15 mouse cellular contexts compared by ENCODE assay signal in the genomic region with DNA sequence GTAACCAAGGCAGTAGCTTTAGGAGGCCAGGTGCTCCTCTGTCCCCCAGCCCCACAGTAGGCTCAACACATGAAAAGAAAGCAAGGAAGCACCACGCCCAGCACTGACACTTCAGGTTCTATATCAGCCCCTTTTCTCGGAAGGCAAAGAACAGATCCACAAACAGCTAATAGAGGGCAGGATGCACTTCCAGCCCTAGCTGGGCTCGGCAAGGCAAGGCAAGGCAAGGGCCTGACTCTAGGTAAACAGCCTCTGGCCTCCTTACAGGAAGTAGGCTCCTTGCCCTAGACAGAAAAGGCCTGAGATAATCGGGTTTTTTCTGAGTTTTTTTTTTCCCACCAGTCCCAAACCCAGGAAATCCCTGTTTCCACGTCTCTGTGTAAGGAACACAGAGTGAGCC.
DNase-seq lines count a peak whose midpoint lies in the region; ATAC-seq and TF ChIP-seq lines count a peak whose summit lies in the region.
"Had no signal": no experiment of that assay in that cellular context is flagged by ENCODE, and none has a peak within 500 bp of the region (broad histone marks: within the 10 kb centered on the region; RNA-seq: fewer than 3 reads in every experiment).

No protein-coding gene starts in this region.

- TF ChIP-seq CTCF in hindbrain, postnatal 0 days (IDR thresholded peaks at IDR 0.05; ENCODE audit: low read depth) = no peak

- no peaks in the 10 kb centered on the region for H3K36me3 ChIP-seq in heart, embryonic 11.5 days (ENCODE audit: control insufficient read depth, insufficient read depth, low read length)
- H3K36me3 ChIP-seq in hindbrain, postnatal 0 days (ENCODE audit: insufficient read depth, low read length) = no peaks in the 10 kb centered on the region
- peaks cover 2% of the 10 kb centered on the region; the same call in 1 of the 2 replicates for H3K36me3 ChIP-seq in hindbrain, embryonic 13.5 days
- no peaks in the 10 kb centered on the region for H3K36me3 ChIP-seq in midbrain, embryonic 11.5 days (ENCODE audit: control insufficient read depth, insufficient read depth, low read length)
- H3K36me3 ChIP-seq in midbrain, embryonic 16.5 days (ENCODE audit: control insufficient read depth, insufficient read depth, low read length) = no peaks in the 10 kb centered on the region
- no peaks in the 10 kb centered on the region for H3K36me3 ChIP-seq in macrophage (ENCODE audit: inconsistent target)
- H3K36me3 ChIP-seq: neural tube, embryonic 12.5 days; stomach, embryonic 15.5 days had no signal

- H3K4me2 ChIP-seq in heart, embryonic 11.5 days = no peak overlapping the region
- H3K4me2 ChIP-seq in hindbrain, postnatal 0 days (ENCODE audit: low read depth, low read length) = no peak overlapping the region
- no peak overlapping the region for H3K4me2 ChIP-seq in hindbrain, embryonic 13.5 days
- no peak overlapping the region for H3K4me2 ChIP-seq in midbrain, embryonic 11.5 days
- H3K4me2 ChIP-seq in midbrain, embryonic 16.5 days (ENCODE audit: low read length) = no peak overlapping the region
- H3K4me2 ChIP-seq: neural tube, embryonic 12.5 days; stomach, embryonic 15.5 days had no signal

- peak overlapping the region; percentile 71 for H3K27ac ChIP-seq in heart, embryonic 11.5 days (ENCODE audit: low read depth, low read length)
- H3K27ac ChIP-seq in hindbrain, postnatal 0 days = peak overlapping the region; percentile 70
- no peak overlapping the region for H3K27ac ChIP-seq in hindbrain, embryonic 13.5 days
- no peak overlapping the region for H3K27ac ChIP-seq in midbrain, embryonic 11.5 days (ENCODE audit: low read depth, low read length)
- no peak overlapping the region for H3K27ac ChIP-seq in midbrain, embryonic 16.5 days (ENCODE audit: low read length)
- H3K27ac ChIP-seq in macrophage = peak overlapping the region; percentile 42; the same call in 1 of the 2 replicates
- H3K27ac ChIP-seq: neural tube, embryonic 12.5 days; stomach, embryonic 15.5 days had no signal

- no peaks in the 10 kb centered on the region for H3K79me2 ChIP-seq in macrophage (ENCODE audit: inconsistent target)

- DNase-seq in heart, adult 9 months (ENCODE audit: low spot score in 2 of 2) = no peak
- DNase-seq in hindbrain, postnatal 0 days (ENCODE audit: low spot score) = no peak
- DNase-seq in midbrain, embryonic 11.5 days (ENCODE audit: low spot score, missing footprints) = peak; percentile 73
- no peak for DNase-seq in frontal cortex, postnatal 25 days (ENCODE audit: low spot score in 2 of 2)
- DNase-seq: adrenal gland, adult 2 months; cerebellum, adult 9-11 months; kidney, adult 9 months; layer of hippocampus, postnatal 36 days; lung, postnatal 10 days had no signal

- no peak for ATAC-seq in heart, embryonic 11.5 days (replicated peaks; ENCODE audit: insufficient number of reproducible peaks, low FRiP score, low TSS enrichment)
- ATAC-seq in hindbrain, postnatal 0 days = no peak
- no peak for ATAC-seq in hindbrain, embryonic 13.5 days (ENCODE audit: low FRiP score)
- no peak for ATAC-seq in midbrain, embryonic 11.5 days (ENCODE audit: low FRiP score)
- ATAC-seq in midbrain, embryonic 16.5 days = no peak

- 45% methylated on average over 5 of the region's 5 CpGs for WGBS in heart, embryonic 11.5 days (ENCODE audit: insufficient replicate concordance)
- 74% methylated on average over 5 of the region's 5 CpGs for WGBS in hindbrain, postnatal 0 days
- WGBS in hindbrain, embryonic 13.5 days = 85% methylated on average over 5 of the region's 5 CpGs
- 77% methylated on average over 5 of the region's 5 CpGs for WGBS in midbrain, embryonic 11.5 days
- 88% methylated on average over 5 of the region's 5 CpGs for WGBS in midbrain, embryonic 16.5 days
- WGBS in macrophage (ENCODE audit: missing documents) = 87% methylated on average over 4 of the region's 5 CpGs

- peaks cover 35% of the 10 kb centered on the region for H3K4me1 ChIP-seq in heart, embryonic 11.5 days (ENCODE audit: control insufficient read depth, insufficient read depth, low read length)
- H3K4me1 ChIP-seq in hindbrain, postnatal 0 days (ENCODE audit: insufficient read depth, low read length) = 0 out of 2 replicates have a peak, but pooled peaks cover 7% of the 10 kb centered on the region
- H3K4me1 ChIP-seq in hindbrain, embryonic 13.5 days (replicated peaks) = peaks cover 15% of the 10 kb centered on the region; the same call in 1 of the 2 replicates
- H3K4me1 ChIP-seq in midbrain, embryonic 11.5 days (ENCODE audit: control insufficient read depth, insufficient read depth, low read length) = no peaks in the 10 kb centered on the region
- no peaks in the 10 kb centered on the region for H3K4me1 ChIP-seq in midbrain, embryonic 16.5 days (ENCODE audit: control insufficient read depth, insufficient read depth, low read length)

- no peak overlapping the region for H3K4me3 ChIP-seq in heart, embryonic 11.5 days (ENCODE audit: low read depth, low read length)
- no peak overlapping the region for H3K4me3 ChIP-seq in hindbrain, postnatal 0 days (ENCODE audit: low read length)
- no peak overlapping the region for H3K4me3 ChIP-seq in hindbrain, embryonic 13.5 days
- no peak overlapping the region for H3K4me3 ChIP-seq in midbrain, embryonic 11.5 days (ENCODE audit: low read depth, low read length)
- no peak overlapping the region for H3K4me3 ChIP-seq in midbrain, embryonic 16.5 days (ENCODE audit: low read depth, low read length)
- H3K4me3 ChIP-seq in macrophage (ENCODE audit: inconsistent target) = no peak overlapping the region
- H3K4me3 ChIP-seq: neural tube, embryonic 12.5 days; stomach, embryonic 15.5 days had no signal

- H3K9me3 ChIP-seq in heart, embryonic 11.5 days (replicated peaks; ENCODE audit: control insufficient read depth, low read length) = no peaks in the 10 kb centered on the region
- no peaks in the 10 kb centered on the region for H3K9me3 ChIP-seq in hindbrain, postnatal 0 days (ENCODE audit: low read length)
- H3K9me3 ChIP-seq in hindbrain, embryonic 13.5 days = peaks cover 3% of the 10 kb centered on the region
- no peaks in the 10 kb centered on the region for H3K9me3 ChIP-seq in midbrain, embryonic 11.5 days (ENCODE audit: control insufficient read depth, low read length)
- no peaks in the 10 kb centered on the region for H3K9me3 ChIP-seq in midbrain, embryonic 16.5 days (replicated peaks; ENCODE audit: control insufficient read depth, low read length, poor library complexity, severe bottlenecking)
- H3K9me3 ChIP-seq: neural tube, embryonic 12.5 days; stomach, embryonic 15.5 days had no signal

- no peaks in the 10 kb centered on the region for H3K27me3 ChIP-seq in heart, embryonic 11.5 days (ENCODE audit: control insufficient read depth, insufficient read depth, low read length)
- no peaks in the 10 kb centered on the region for H3K27me3 ChIP-seq in hindbrain, postnatal 0 days (ENCODE audit: insufficient read depth, low read length)
- no peaks in the 10 kb centered on the region for H3K27me3 ChIP-seq in hindbrain, embryonic 13.5 days
- no peaks in the 10 kb centered on the region for H3K27me3 ChIP-seq in midbrain, embryonic 11.5 days (ENCODE audit: control insufficient read depth, insufficient read depth, low read length)
- no peaks in the 10 kb centered on the region for H3K27me3 ChIP-seq in midbrain, embryonic 16.5 days (ENCODE audit: control insufficient read depth, insufficient read depth, low read depth, low read length)
- H3K27me3 ChIP-seq: neural tube, embryonic 12.5 days; stomach, embryonic 15.5 days had no signal

- H3K9ac ChIP-seq in heart, embryonic 11.5 days (ENCODE audit: low read depth, low read length) = no peak overlapping the region
- H3K9ac ChIP-seq in hindbrain, postnatal 0 days (replicated peaks; ENCODE audit: low read length) = no peak overlapping the region
- H3K9ac ChIP-seq in hindbrain, embryonic 13.5 days = no peak overlapping the region
- no peak overlapping the region for H3K9ac ChIP-seq in midbrain, embryonic 11.5 days (ENCODE audit: low read length)
- no peak overlapping the region for H3K9ac ChIP-seq in midbrain, embryonic 16.5 days (ENCODE audit: low read depth, low read length)
- H3K9ac ChIP-seq: neural tube, embryonic 12.5 days; stomach, embryonic 15.5 days had no signal

Comparison
In these comparisons a context has a peak if more than half of its experiments do, and no peak if none do; other contexts are left out.
1. H3K27ac ChIP-seq: peak in heart, embryonic 11.5 days (single experiment), hindbrain, postnatal 0 days (single experiment) and macrophage (single experiment); none in hindbrain, embryonic 13.5 days (single experiment), midbrain, embryonic 11.5 days (single experiment) and midbrain, embryonic 16.5 days (single experiment).